Mouse (Mus musculus): ENCODE measurements around the gene Cdc45. TPM values are rescaled to one million over a fixed set of nuclear protein-coding genes. Genes with fewer than 3 reads are reported as not detected.

Gene Cdc45
- polyA plus RNA-seq, 1 experiment from 2014 or later, result 42.1 TPM

DNA sequence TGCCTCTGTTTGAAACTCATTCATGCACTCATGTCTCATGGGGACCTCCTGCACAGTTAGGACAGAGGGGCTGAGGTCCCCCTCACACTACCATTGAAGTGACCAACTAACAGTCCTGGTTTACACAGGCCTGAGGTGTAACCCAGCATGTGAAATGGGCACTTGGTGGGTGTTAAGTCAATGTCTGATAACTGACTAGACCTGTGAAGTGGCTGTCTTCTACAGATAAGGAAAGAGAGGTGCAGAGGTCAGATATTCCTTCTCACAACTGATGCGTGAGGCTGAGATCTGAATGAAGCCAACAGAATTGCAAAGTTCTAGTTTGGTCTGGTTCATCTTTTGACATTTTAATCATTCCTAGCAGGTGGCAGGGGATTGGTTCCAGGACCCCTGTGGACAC is 26.3 kb downstream of the Cdc45 start:
- no peak overlapping the region for H3K9ac ChIP-seq (replicated peaks)
- no peaks in the 10 kb centered on the region for H3K9me3 ChIP-seq
- H3K4me1 ChIP-seq, result no peaks in the 10 kb centered on the region
- no peaks in the 10 kb centered on the region for H3K27me3 ChIP-seq
- H3K36me3 ChIP-seq, result peaks cover 69% of the 10 kb centered on the region
- no peak overlapping the region for H3K27ac ChIP-seq (replicated peaks)
- no peak for ATAC-seq (ENCODE audit: low FRiP score, low read depth)
- no peak overlapping the region for H3K4me2 ChIP-seq (replicated peaks)
- H3K4me3 ChIP-seq, result no peak overlapping the region
- WGBS, result 82% methylated on average over 1 of the region's 1 CpGs

GRCm38 (mm10) chr16:18785025-18785424 is 26.8 kb downstream of the Cdc45 start:
- no peak overlapping the region for H3K4me3 ChIP-seq
- no peaks in the 10 kb centered on the region for H3K9me3 ChIP-seq
- 93% methylated on average over 7 of the region's 7 CpGs for WGBS
- no peak overlapping the region for H3K4me2 ChIP-seq (replicated peaks)
- H3K9ac ChIP-seq (replicated peaks), result no peak overlapping the region
- H3K36me3 ChIP-seq, result peaks cover 70% of the 10 kb centered on the region
- H3K4me1 ChIP-seq, result no peaks in the 10 kb centered on the region
- ATAC-seq (ENCODE audit: low FRiP score, low read depth), result no peak
- H3K27me3 ChIP-seq, result peaks cover 1% of the 10 kb centered on the region
- H3K27ac ChIP-seq (replicated peaks), result no peak overlapping the region

DNA sequence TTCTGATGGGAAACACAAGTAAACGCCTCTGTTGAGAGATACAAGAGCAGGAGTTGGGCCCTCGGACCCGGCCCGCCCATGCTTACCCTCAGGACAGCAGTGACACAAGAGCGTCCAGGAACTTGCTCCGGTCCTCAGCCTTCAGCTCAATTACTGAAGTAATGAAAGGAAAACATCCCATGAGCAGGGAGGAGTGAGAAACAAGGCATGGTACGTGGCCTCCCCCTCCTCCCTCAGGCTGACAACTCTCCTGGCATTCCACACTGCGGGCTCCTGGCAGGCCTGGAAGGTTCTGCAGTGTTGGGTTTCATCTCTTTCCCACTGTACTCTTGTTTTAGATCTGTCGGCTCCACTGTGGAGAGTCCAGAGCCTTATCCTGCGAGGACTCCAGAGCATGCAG is 30.0 kb downstream of the Cdc45 start:
- Histone ChIP-seq H3K4me3 (no peak overlapping the region), H3K27me3 (peaks cover 33% of the 10 kb centered on the region), H3K36me3 (peaks cover 53% of the 10 kb centered on the region), H3K4me2 (replicated peaks) (no peak overlapping the region), H3K9ac (replicated peaks) (no peak overlapping the region), H3K4me1 (peaks cover 10% of the 10 kb centered on the region; the same call in 1 of the 2 replicates), H3K9me3 (no peaks in the 10 kb centered on the region), H3K27ac (replicated peaks) (no peak overlapping the region)
- no peak for ATAC-seq (ENCODE audit: low FRiP score, low read depth)
- WGBS, result 89% methylated on average over 10 of the region's 10 CpGs

DNA sequence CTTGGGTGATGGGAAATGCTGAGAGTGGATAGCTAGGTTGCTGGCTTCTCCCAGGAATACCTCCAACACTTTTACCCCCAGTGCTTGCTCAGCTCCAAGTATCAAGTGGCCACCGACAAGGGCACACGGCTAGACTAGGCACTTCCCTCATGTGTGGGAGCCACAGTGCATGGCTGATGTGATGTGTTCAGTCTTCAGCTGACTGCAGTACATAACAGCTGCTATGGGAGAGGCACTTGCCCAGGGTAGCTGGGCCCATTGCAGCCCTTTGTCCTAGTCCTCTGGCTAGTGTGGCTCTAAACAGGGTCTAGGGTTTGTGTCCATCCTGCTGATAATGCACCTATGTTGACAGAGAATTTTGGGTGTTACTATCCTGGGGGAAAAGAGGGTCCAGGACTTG is 33.3 kb downstream of the Cdc45 start:
- Histone ChIP-seq H3K4me3 (0 out of 2 replicates have a peak overlapping the region, but pooled peaks have one; percentile 39), H3K9me3 (no peaks in the 10 kb centered on the region), H3K27me3 (peaks cover 58% of the 10 kb centered on the region), H3K27ac (replicated peaks) (no peak overlapping the region), H3K9ac (replicated peaks) (no peak overlapping the region), H3K4me1 (peaks cover 17% of the 10 kb centered on the region), H3K4me2 (replicated peaks) (no peak overlapping the region), H3K36me3 (peaks cover 34% of the 10 kb centered on the region)
- ATAC-seq (ENCODE audit: low FRiP score, low read depth), result no peak
- 57% methylated on average over 2 of the region's 2 CpGs for WGBS

DNA sequence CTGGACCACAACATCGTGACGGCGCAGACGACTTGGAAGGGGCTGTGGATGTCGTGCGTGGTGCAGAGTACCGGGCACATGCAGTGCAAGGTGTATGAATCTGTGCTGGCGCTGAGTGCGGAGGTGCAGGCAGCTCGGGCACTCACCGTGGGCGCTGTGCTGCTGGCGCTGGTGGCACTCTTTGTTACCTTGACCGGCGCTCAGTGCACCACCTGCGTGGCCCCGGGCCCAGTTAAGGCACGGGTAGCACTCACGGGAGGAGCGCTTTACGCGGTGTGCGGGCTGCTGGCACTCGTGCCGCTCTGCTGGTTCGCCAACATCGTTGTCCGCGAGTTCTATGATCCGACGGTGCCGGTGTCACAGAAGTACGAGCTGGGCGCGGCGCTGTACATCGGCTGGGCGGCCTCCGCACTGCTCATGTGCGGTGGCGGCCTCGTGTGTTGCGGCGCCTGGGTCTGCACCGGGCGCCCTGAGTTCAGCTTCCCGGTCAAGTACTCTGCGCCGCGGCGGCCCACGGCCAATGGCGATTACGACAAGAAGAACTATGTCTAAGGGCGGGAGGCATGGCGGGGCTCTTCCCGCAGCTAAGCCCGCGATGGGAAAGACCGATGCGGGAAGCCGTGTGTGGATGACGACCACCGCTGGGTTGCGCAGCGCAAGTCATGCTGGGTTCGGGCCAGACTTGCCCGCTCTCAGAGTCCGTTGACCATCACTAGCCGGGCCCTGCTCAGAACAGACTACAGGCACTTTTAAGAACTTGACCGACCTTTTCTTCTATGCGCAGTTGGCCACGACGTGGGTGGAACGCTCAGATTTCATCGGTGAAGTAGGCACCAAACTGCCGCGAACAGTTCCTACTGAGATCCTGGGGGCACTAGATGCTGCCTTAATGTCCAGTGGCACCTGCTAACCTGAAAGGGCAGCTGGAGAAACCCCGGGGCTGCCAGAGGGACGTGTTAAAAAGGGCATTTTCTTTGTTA is 34.4 kb downstream of the Cdc45 start:
- H3K9me3 ChIP-seq, result no peaks in the 10 kb centered on the region
- 0 out of 2 replicates have a peak overlapping the region, but pooled peaks have one; percentile 0 for H3K9ac ChIP-seq (replicated peaks)
- no peak overlapping the region for H3K27ac ChIP-seq (replicated peaks)
- peak overlapping the region; percentile 39 for H3K4me3 ChIP-seq
- peaks cover 58% of the 10 kb centered on the region for H3K27me3 ChIP-seq
- 3% methylated on average over 80 of the region's 80 CpGs for WGBS
- H3K4me2 ChIP-seq (replicated peaks), result peak overlapping the region; percentile 53
- peak; percentile 52; the same call in 1 of the 2 replicates for ATAC-seq (ENCODE audit: low FRiP score, low read depth)
- peaks cover 17% of the 10 kb centered on the region for H3K4me1 ChIP-seq
- H3K36me3 ChIP-seq, result peaks cover 27% of the 10 kb centered on the region

GRCm38 (mm10) chr16:18776556-18777100 is 35.2 kb downstream of the Cdc45 start, which contains the start of gene Cldn5:
Cldn5 (plus strand) TSS chr16:18776847.
- peaks cover 58% of the 10 kb centered on the region for H3K27me3 ChIP-seq
- no peak for ATAC-seq (ENCODE audit: low FRiP score, low read depth)
- WGBS, result 3% methylated on average over 19 of the region's 19 CpGs

GRCm38 (mm10) chr16:18775621-18776555 is 35.9 kb downstream of the Cdc45 start:
- no peaks in the 10 kb centered on the region for H3K9me3 ChIP-seq
- peaks cover 13% of the 10 kb centered on the region; the same call in 1 of the 2 replicates for H3K36me3 ChIP-seq
- no peak for ATAC-seq (ENCODE audit: low FRiP score, low read depth)
- H3K4me1 ChIP-seq, result peaks cover 17% of the 10 kb centered on the region
- peaks cover 58% of the 10 kb centered on the region for H3K27me3 ChIP-seq
- H3K4me2 ChIP-seq (replicated peaks), result peak overlapping the region; percentile 53
- H3K4me3 ChIP-seq, result 0 out of 2 replicates have a peak overlapping the region, but pooled peaks have one; percentile 39
- no peak overlapping the region for H3K9ac ChIP-seq (replicated peaks)
- WGBS, result 24% methylated on average over 18 of the region's 18 CpGs
- H3K27ac ChIP-seq (replicated peaks), result no peak overlapping the region

More at GRCm38 (mm10) chr16:18776556-18777100, 35.2 kb downstream of the Cdc45 start, which contains the start of gene Cldn5:
- Histone ChIP-seq H3K36me3 (peaks cover 20% of the 10 kb centered on the region), H3K4me2 (replicated peaks) (peak within 1 kb of the TSS; percentile 53), H3K9me3 (no peaks in the 10 kb centered on the region), H3K4me1 (peaks cover 17% of the 10 kb centered on the region), H3K9ac (replicated peaks) (0 out of 2 replicates have a peak within 1 kb of the TSS, but pooled peaks have one; percentile 0), H3K27ac (replicated peaks) (no peak within 1 kb of the TSS), H3K4me3 (peak within 1 kb of the TSS; percentile 39)

DNA sequence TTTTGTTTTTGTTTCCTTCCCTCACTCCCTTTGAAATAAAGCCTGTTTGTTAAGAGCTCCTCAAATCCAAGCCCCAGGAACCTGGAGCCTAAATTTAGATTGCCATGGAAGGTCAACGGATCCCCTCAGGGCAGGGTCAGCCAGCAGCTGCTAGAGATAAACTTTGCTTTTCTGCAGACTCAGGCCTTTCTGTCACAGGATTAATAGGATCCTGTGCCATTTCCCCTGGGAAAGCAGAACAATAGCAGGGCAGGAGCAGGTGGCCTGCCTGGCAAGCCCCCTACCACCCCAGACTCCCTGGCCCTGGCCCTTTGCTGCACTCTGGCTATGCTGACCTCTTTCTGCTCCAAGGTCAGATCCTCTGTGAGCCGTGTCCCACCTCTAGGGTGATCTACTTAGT is 37.9 kb downstream of the Cdc45 start:
- Histone ChIP-seq H3K9me3 (no peaks in the 10 kb centered on the region), H3K36me3 (no peaks in the 10 kb centered on the region), H3K4me2 (replicated peaks) (no peak overlapping the region), H3K9ac (replicated peaks) (no peak overlapping the region), H3K27ac (replicated peaks) (no peak overlapping the region), H3K4me3 (no peak overlapping the region), H3K27me3 (peaks cover 46% of the 10 kb centered on the region), H3K4me1 (peaks cover 17% of the 10 kb centered on the region)
- ATAC-seq (ENCODE audit: low FRiP score, low read depth), result no peak
- WGBS, result 11% methylated on average over 2 of the region's 2 CpGs

DNA sequence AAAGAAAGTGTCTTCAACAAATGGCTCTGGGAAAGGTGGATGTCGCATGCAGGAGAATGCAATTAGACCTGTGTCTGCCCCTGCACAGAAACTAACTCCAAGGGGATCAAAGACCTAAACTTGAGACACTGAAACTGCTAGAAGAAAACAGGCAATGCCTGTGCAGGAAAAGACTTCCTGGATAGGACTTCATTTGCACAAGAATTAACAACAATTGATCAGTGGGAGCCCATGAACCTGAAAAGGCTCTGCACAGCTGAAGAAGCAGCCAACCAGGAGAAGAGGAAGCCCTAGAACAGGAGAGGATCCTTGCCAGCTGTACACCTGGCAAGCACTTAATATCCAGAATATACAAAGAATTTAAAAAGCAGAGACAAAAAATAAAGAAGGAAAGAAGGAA is 42.3 kb downstream of the Cdc45 start:
- Histone ChIP-seq H3K27me3 (peaks cover 2% of the 10 kb centered on the region), H3K36me3 (no peaks in the 10 kb centered on the region), H3K9ac (replicated peaks) (no peak overlapping the region), H3K4me1 (peaks cover 3% of the 10 kb centered on the region; the same call in 1 of the 2 replicates), H3K9me3 (no peaks in the 10 kb centered on the region), H3K4me3 (no peak overlapping the region), H3K27ac (replicated peaks) (no peak overlapping the region), H3K4me2 (replicated peaks) (no peak overlapping the region)
- 68% methylated on average over 1 of the region's 1 CpGs for WGBS
- ATAC-seq (ENCODE audit: low FRiP score, low read depth), result no peak

DNA sequence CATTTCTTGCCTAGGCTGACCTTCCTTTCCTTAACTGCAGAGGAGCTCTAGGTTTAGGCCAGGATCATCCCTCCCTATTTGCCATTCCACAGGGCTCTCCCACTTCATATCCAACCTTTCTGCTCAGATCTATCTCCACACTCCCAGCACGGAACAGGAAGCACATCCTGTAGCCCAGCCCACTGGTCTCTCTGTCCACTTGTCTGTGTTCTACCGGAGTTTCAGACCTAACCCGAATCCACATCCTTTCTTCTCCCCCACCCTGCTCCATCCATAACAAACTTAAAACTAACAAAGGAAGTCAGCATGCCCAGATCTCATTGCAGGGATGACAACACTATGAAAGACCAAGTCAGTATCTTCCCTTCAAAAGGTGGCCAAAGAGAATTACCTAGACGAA is 45.4 kb downstream of the Cdc45 start:
- Histone ChIP-seq H3K36me3 (no peaks in the 10 kb centered on the region), H3K4me3 (no peak overlapping the region), H3K9ac (replicated peaks) (no peak overlapping the region), H3K27me3 (no peaks in the 10 kb centered on the region), H3K27ac (replicated peaks) (no peak overlapping the region), H3K4me2 (replicated peaks) (no peak overlapping the region), H3K9me3 (no peaks in the 10 kb centered on the region), H3K4me1 (no peaks in the 10 kb centered on the region)
- WGBS, result 79% methylated on average over 4 of the region's 4 CpGs
- no peak for ATAC-seq (ENCODE audit: low FRiP score, low read depth)

DNA sequence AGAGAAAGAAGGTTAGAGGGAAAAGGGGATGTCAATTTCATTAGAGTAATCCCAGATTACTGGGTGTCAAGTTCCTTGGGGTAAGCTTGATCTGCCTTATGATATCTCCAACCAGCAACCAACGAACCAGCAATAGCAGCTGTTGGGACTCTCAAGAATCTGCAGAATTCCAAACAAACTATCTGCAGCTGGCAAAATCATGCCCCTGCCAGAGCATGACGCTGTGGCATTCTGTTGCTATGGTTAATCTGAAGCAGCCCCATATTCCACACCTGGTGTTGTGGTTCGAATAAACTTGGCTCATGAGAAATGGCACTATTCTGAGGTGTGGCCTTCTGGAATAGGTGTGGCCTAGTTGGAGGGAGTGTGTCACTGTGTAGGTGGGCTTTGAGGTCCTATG is 48.8 kb downstream of the Cdc45 start:
- Histone ChIP-seq H3K9ac (replicated peaks) (no peak overlapping the region), H3K9me3 (no peaks in the 10 kb centered on the region), H3K4me2 (replicated peaks) (no peak overlapping the region), H3K4me1 (no peaks in the 10 kb centered on the region), H3K27me3 (no peaks in the 10 kb centered on the region), H3K36me3 (no peaks in the 10 kb centered on the region), H3K4me3 (no peak overlapping the region), H3K27ac (replicated peaks) (no peak overlapping the region)
- ATAC-seq (ENCODE audit: low FRiP score, low read depth), result no peak
- WGBS, result 77% methylated on average over 3 of the region's 3 CpGs

Data from midbrain, embryonic 12.5 days (tissue).